Mouse (Mus musculus) bone marrow macrophage, adult 2 months (primary cell): ENCODE measurements at regions not wholly inside any gene's neighbourhood (a gene's known extent, or its start where the extent isn't known, plus 50 kb on each side); places are given as distances from the start of the nearest gene placed in this dataset.
A peak's percentile ranks its signal among the peaks of the same experiment; 100 is the strongest.

Experiments
- H3K27ac ChIP-seq: 2 replicates; pipeline ENCODE4 v1.5.1; 2012; ENCODE audit warnings: low read depth, low read length; ENCODE audit not compliant: insufficient read depth
- H3K4me1 ChIP-seq: 2 replicates; pipeline ENCODE4 v1.6.1; 2012; ENCODE audit warnings: low read length; ENCODE audit not compliant: control insufficient read depth, insufficient read depth
- H3K4me3 ChIP-seq: 2 replicates; pipeline ENCODE4 v1.5.1; 2012; ENCODE audit warnings: mild to moderate bottlenecking, low read length, moderate library complexity; ENCODE audit not compliant: insufficient read depth
- CTCF ChIP-seq: IDR thresholded peaks from 2 replicates; pipeline ENCODE4 v1.5.1; 2012; ENCODE audit warnings: low read depth, mild to moderate bottlenecking, low read length, moderate library complexity
- POLR2A ChIP-seq: IDR thresholded peaks from 2 replicates; pipeline ENCODE4 v1.6.1; 2012; ENCODE audit warnings: mild to moderate bottlenecking, low read depth, low read length, borderline replicate concordance

GRCm38 (mm10) chr2:75137133-75137982 lies 311.8 kb downstream of the Mtx2 start:
- no peak overlapping the region for H3K27ac ChIP-seq
- H3K4me3 ChIP-seq: peak overlapping the region; percentile 28; the same call in 1 of the 2 replicates
- no peak for TF ChIP-seq POLR2A
- TF ChIP-seq CTCF: no peak
- H3K4me1 ChIP-seq: no peaks in the 10 kb centered on the region

DNA sequence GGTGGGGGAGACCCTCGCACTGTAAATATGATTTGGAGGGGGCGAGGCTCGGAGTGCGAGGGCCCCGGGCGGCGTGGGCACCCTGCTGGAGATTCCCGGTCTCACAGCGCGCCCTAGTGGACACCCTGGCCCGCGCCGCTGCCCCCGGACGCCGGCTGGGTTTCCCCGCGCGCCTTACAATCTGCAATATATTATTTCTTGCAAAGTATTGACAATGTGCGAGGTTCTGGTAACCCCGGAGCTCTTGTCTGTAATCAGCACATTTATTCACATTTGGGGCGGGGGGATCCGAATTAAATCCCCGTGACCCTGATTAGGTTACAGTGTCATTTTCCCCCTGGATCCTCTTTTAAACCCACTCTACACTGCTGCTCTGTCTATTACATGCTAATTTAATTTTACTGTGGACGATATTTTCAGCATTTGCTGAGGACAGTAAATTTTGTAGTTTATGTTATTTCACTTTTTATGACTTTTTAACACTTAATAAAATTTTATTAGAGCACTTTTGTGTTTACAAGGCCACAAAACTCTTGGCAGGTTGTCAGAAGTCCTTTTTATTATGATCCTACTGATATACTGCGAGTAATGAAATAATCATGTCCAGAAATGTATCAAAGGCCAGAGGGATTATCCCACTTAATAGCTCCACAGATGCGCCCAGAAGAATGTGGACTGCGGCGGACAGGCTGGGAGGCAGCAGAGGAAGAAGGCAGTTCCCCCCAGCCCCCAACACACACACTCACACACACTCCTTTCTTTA lies 312.6 kb downstream of the Mtx2 start:
- Histone ChIP-seq H3K4me3 (peak overlapping the region; percentile 28; the same call in 1 of the 2 replicates), H3K27ac (no peak overlapping the region), H3K4me1 (no peaks in the 10 kb centered on the region)
- no peak for TF ChIP-seq POLR2A
- peak; percentile 36; the same call in 1 of the 2 replicates for TF ChIP-seq CTCF

- Histone ChIP-seq H3K27ac (no peak overlapping the region), H3K4me3 (no peak overlapping the region), H3K4me1 (no peaks in the 10 kb centered on the region)
- no peak for TF ChIP-seq CTCF
- no peak for TF ChIP-seq POLR2A
Measured at GRCm38 (mm10) chr2:75138746-75139060, 313.1 kb downstream of the Mtx2 start.

- Histone ChIP-seq H3K27ac (no peak overlapping the region), H3K4me3 (no peak overlapping the region), H3K4me1 (no peaks in the 10 kb centered on the region)
- TF ChIP-seq CTCF: no peak
- TF ChIP-seq POLR2A: no peak
Measured at GRCm38 (mm10) chr2:75139544-75139943, 313.9 kb downstream of the Mtx2 start.

DNA sequence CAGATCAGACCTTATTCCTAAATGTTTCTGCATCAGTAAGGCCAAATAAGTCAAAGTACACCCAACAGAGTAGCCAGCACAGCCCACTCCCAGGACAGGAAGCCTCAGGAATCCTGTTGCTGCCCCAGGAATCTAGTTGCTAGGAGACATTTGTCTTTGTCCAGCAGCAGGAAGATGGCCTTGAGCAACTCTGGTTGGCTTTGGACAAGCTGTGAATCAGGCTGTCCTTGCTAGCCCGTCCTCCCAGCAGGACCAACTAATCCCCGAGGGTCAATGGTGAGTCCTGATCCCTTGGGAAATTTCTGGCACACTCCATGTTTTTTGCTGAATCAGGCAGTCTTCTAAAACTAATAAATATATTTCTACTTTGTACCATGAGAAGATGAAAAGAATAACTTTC lies 317.1 kb downstream of the Mtx2 start:
- H3K4me1 ChIP-seq: no peaks in the 10 kb centered on the region
- TF ChIP-seq POLR2A (no peak), CTCF (no peak)
- no peak overlapping the region for H3K27ac ChIP-seq
- H3K4me3 ChIP-seq: no peak overlapping the region

DNA sequence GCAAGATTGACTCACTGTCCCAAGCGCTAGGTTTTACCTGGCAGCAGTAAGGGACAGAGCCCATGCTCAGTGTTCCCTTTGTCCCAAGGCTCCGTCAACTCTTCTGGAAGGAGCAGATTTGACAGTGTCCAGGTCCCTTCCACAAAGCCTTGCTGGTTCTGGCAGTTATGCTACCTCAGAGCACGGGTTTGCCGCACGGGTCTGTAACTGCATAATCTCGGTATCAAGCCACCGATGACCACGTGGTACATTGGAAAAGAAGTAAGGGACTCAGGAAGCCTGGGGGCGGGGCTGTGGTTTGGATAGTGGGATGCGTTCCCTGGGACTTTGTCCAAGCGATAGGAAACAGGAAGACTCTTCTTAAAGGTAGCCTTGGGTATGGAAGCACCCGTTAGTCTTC lies 319.3 kb downstream of the Mtx2 start:
- Histone ChIP-seq H3K4me1 (no peaks in the 10 kb centered on the region), H3K27ac (no peak overlapping the region)
- no peak for TF ChIP-seq POLR2A
- no peak for TF ChIP-seq CTCF

DNA sequence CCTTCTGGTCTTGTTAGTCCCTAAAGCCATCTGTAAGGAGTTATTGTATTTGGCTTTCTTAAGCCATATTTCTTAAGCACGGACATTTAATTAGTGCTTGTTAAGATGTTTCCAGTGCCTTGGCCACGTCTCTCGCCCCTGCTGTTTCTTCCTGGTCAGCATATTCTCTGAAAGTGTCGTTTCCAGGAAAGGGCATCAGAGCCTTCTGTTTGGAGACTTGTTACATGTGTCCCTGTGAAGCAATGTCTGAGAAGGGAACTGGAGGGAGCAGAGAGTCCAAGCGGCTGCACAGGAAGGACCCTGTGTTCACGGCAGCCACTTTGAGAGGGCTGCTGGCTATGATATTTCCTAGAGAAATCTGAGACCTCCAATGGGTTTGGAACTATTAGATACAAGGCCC lies 320.7 kb downstream of the Mtx2 start:
- Histone ChIP-seq H3K4me1 (no peaks in the 10 kb centered on the region), H3K4me3 (no peak overlapping the region), H3K27ac (no peak overlapping the region)
- TF ChIP-seq POLR2A (no peak), CTCF (no peak)

More for the DNA sequence above, 319.3 kb downstream of the Mtx2 start:
- H3K4me3 ChIP-seq: no peak overlapping the region

GRCm38 (mm10) chr2:75147399-75147798 lies 321.8 kb downstream of the Mtx2 start:
- no peaks in the 10 kb centered on the region for H3K4me1 ChIP-seq
- H3K4me3 ChIP-seq: no peak overlapping the region
- TF ChIP-seq POLR2A: no peak
- TF ChIP-seq CTCF: no peak
- H3K27ac ChIP-seq: no peak overlapping the region

GRCm38 (mm10) chr2:75147967-75148366 lies 322.4 kb downstream of the Mtx2 start:
- TF ChIP-seq CTCF (no peak), POLR2A (no peak)
- Histone ChIP-seq H3K4me3 (no peak overlapping the region), H3K27ac (no peak overlapping the region), H3K4me1 (no peaks in the 10 kb centered on the region)

GRCm38 (mm10) chr2:75149036-75149435 lies 323.4 kb downstream of the Mtx2 start:
- Histone ChIP-seq H3K4me1 (no peaks in the 10 kb centered on the region), H3K4me3 (no peak overlapping the region), H3K27ac (no peak overlapping the region)
- TF ChIP-seq CTCF (no peak), POLR2A (no peak)
